Mouse (Mus musculus): ENCODE data around the gene Zc3hc1. TPM values are rescaled to one million over a fixed set of nuclear protein-coding genes. Genes with fewer than 3 reads are reported as not detected.

The Zc3hc1 gene
- polyA plus RNA-seq (2015; fragmentation: Nextera tagmentation; extraction: Ambion mirVana) = 66.7 and 68.4 TPM in 2 replicates

GRCm38 (mm10) chr6:30390714-30391697, at the start of gene Zc3hc1:
Zc3hc1 (minus strand) TSS chr6:30391028.
- peak; percentile 89 for ATAC-seq
- Histone ChIP-seq H3K9ac (replicated peaks) (peak within 1 kb of the TSS; percentile 80), H3K36me3 (peaks cover 11% of the 10 kb centered on the region), H3K4me1 (replicated peaks) (peaks cover 7% of the 10 kb centered on the region), H3K4me3 (replicated peaks) (peak within 1 kb of the TSS; percentile 82), H3K9me3 (no peaks in the 10 kb centered on the region), H3K27ac (peak within 1 kb of the TSS; percentile 60; the same call in 1 of the 2 replicates), H3K27me3 (no peaks in the 10 kb centered on the region), H3K4me2 (replicated peaks) (peak within 1 kb of the TSS; percentile 58)
- WGBS = 17% methylated on average over 33 of the region's 33 CpGs

- Histone ChIP-seq H3K4me1 (replicated peaks) (no peaks in the 10 kb centered on the region), H3K4me3 (replicated peaks) (no peak overlapping the region), H3K36me3 (peaks cover 41% of the 10 kb centered on the region), H3K9ac (replicated peaks) (no peak overlapping the region), H3K27ac (no peak overlapping the region), H3K27me3 (no peaks in the 10 kb centered on the region), H3K4me2 (replicated peaks) (no peak overlapping the region), H3K9me3 (no peaks in the 10 kb centered on the region)
- WGBS = 94% methylated on average over 10 of the region's 10 CpGs
- no peak for ATAC-seq
Observed at GRCm38 (mm10) chr6:30439576-30439975, 48.7 kb upstream of the Zc3hc1 start.

GRCm38 (mm10) chr6:30437054-30437453, 46.2 kb upstream of the Zc3hc1 start:
- H3K36me3 ChIP-seq = peaks cover 17% of the 10 kb centered on the region
- H3K27me3 ChIP-seq = no peaks in the 10 kb centered on the region
- no peak overlapping the region for H3K27ac ChIP-seq
- no peak overlapping the region for H3K4me3 ChIP-seq (replicated peaks)
- 87% methylated on average over 3 of the region's 3 CpGs for WGBS
- no peaks in the 10 kb centered on the region for H3K4me1 ChIP-seq (replicated peaks)
- ATAC-seq = no peak
- H3K4me2 ChIP-seq (replicated peaks) = no peak overlapping the region
- H3K9me3 ChIP-seq = no peaks in the 10 kb centered on the region
- H3K9ac ChIP-seq (replicated peaks) = no peak overlapping the region

GRCm38 (mm10) chr6:30436476-30436875, 45.6 kb upstream of the Zc3hc1 start:
- Histone ChIP-seq H3K9me3 (no peaks in the 10 kb centered on the region), H3K27me3 (no peaks in the 10 kb centered on the region), H3K36me3 (peaks cover 11% of the 10 kb centered on the region), H3K4me1 (replicated peaks) (no peaks in the 10 kb centered on the region), H3K9ac (replicated peaks) (no peak overlapping the region), H3K4me2 (replicated peaks) (no peak overlapping the region), H3K4me3 (replicated peaks) (no peak overlapping the region), H3K27ac (no peak overlapping the region)
- no peak for ATAC-seq
- WGBS = 97% methylated on average over 3 of the region's 3 CpGs

GRCm38 (mm10) chr6:30432461-30433192, 41.8 kb upstream of the Zc3hc1 start:
- Histone ChIP-seq H3K27ac (no peak overlapping the region), H3K4me1 (replicated peaks) (no peaks in the 10 kb centered on the region), H3K9me3 (no peaks in the 10 kb centered on the region), H3K4me2 (replicated peaks) (no peak overlapping the region), H3K36me3 (no peaks in the 10 kb centered on the region; the same call in none of the 2 replicates), H3K27me3 (no peaks in the 10 kb centered on the region), H3K9ac (replicated peaks) (no peak overlapping the region), H3K4me3 (replicated peaks) (no peak overlapping the region)
- ATAC-seq = no peak
- WGBS = 85% methylated on average over 3 of the region's 3 CpGs

DNA sequence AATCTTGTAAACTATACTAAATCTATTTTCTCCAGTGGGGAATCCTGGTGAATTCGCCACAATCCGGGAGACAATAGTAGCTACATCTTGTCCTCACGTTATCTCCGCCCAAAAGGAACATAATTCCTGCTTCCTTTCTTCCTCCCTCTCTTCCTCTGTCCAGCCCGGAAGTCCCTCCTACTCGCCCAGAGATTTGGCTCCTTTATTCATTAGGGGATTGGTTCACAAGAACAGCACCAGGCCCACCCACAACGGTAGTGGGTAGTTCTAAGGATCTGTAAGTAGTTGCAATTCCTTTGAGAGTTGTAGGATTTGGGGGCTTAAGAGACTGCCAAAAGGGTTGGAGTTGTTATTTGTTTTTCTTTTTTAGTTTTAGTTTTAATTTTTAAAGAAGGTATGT, 26.0 kb upstream of the Zc3hc1 start:
- H3K27me3 ChIP-seq = no peaks in the 10 kb centered on the region
- no peak overlapping the region for H3K4me2 ChIP-seq (replicated peaks)
- no peak overlapping the region for H3K4me3 ChIP-seq (replicated peaks)
- no peaks in the 10 kb centered on the region for H3K4me1 ChIP-seq (replicated peaks)
- H3K36me3 ChIP-seq = peaks cover 18% of the 10 kb centered on the region
- no peak overlapping the region for H3K27ac ChIP-seq
- H3K9ac ChIP-seq (replicated peaks) = no peak overlapping the region
- no peak for ATAC-seq
- 87% methylated on average over 7 of the region's 7 CpGs for WGBS
- H3K9me3 ChIP-seq = no peaks in the 10 kb centered on the region

- H3K27me3 ChIP-seq = no peaks in the 10 kb centered on the region
- no peak overlapping the region for H3K4me3 ChIP-seq (replicated peaks)
- H3K9ac ChIP-seq (replicated peaks) = no peak overlapping the region
- no peaks in the 10 kb centered on the region for H3K9me3 ChIP-seq
- no peak overlapping the region for H3K4me2 ChIP-seq (replicated peaks)
- no peak overlapping the region for H3K27ac ChIP-seq
- peaks cover 12% of the 10 kb centered on the region for H3K36me3 ChIP-seq
- no peaks in the 10 kb centered on the region for H3K4me1 ChIP-seq (replicated peaks)
- WGBS = 95% methylated on average over 2 of the region's 2 CpGs
- ATAC-seq = no peak
Observed at GRCm38 (mm10) chr6:30416126-30416525, 25.3 kb upstream of the Zc3hc1 start.

- 91% methylated on average over 4 of the region's 4 CpGs for WGBS
- no peaks in the 10 kb centered on the region for H3K27me3 ChIP-seq
- no peaks in the 10 kb centered on the region for H3K9me3 ChIP-seq
- H3K4me3 ChIP-seq (replicated peaks) = no peak overlapping the region
- no peak overlapping the region for H3K4me2 ChIP-seq (replicated peaks)
- no peak overlapping the region for H3K27ac ChIP-seq
- no peaks in the 10 kb centered on the region for H3K4me1 ChIP-seq (replicated peaks)
- H3K36me3 ChIP-seq = no peaks in the 10 kb centered on the region; the same call in 1 of the 2 replicates
- no peak overlapping the region for H3K9ac ChIP-seq (replicated peaks)
- no peak for ATAC-seq
Observed at GRCm38 (mm10) chr6:30411311-30411710, 20.5 kb upstream of the Zc3hc1 start.

DNA sequence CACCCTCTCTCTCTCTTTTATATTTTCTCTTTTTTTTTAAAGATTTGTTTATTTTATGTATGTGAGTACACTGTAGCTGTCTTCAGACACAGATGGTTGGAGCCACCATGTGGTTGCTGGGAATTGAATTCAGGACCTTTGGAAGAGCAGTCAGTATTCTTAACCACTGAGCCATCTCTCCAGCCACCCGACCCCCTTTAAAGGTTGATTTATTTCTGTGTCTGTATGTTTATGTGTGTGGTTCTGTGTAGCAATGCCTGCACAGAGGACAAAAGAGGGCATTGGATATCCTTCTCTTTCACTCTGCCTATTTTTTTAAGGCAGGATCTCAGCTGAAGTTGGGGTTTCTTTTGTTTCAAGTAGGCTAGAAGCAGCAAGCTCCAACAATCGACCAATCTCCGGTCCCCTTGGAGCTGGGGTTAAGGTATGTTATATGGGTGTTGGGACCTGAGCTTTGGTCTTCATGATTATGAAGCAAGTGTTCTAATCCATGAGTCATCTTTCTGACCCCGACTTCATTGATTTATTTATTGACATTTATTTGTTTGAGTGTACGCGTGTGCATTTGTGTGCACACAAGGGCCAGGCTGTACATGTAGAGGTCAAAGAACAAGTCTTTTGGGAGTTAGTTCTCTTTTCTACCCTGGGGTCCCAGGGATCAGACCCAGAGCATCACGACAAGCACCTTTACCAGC, 18.7 kb upstream of the Zc3hc1 start:
- no peak overlapping the region for H3K4me2 ChIP-seq (replicated peaks)
- no peak overlapping the region for H3K27ac ChIP-seq
- H3K9me3 ChIP-seq = no peaks in the 10 kb centered on the region
- H3K36me3 ChIP-seq = no peaks in the 10 kb centered on the region
- peaks cover 4% of the 10 kb centered on the region; the same call in 1 of the 2 replicates for H3K4me1 ChIP-seq (replicated peaks)
- no peaks in the 10 kb centered on the region for H3K27me3 ChIP-seq
- WGBS = 91% methylated on average over 7 of the region's 7 CpGs
- no peak overlapping the region for H3K4me3 ChIP-seq (replicated peaks)
- no peak overlapping the region for H3K9ac ChIP-seq (replicated peaks)
- no peak for ATAC-seq

- Histone ChIP-seq H3K4me1 (replicated peaks) (peaks cover 12% of the 10 kb centered on the region), H3K9ac (replicated peaks) (no peak overlapping the region), H3K9me3 (no peaks in the 10 kb centered on the region), H3K27me3 (no peaks in the 10 kb centered on the region), H3K4me2 (replicated peaks) (no peak overlapping the region), H3K36me3 (no peaks in the 10 kb centered on the region), H3K4me3 (replicated peaks) (no peak overlapping the region), H3K27ac (no peak overlapping the region)
- ATAC-seq = no peak
- 87% methylated on average over 4 of the region's 4 CpGs for whole genome bisulfite sequencing
Observed at GRCm38 (mm10) chr6:30408276-30408675, 17.4 kb upstream of the Zc3hc1 start.

DNA sequence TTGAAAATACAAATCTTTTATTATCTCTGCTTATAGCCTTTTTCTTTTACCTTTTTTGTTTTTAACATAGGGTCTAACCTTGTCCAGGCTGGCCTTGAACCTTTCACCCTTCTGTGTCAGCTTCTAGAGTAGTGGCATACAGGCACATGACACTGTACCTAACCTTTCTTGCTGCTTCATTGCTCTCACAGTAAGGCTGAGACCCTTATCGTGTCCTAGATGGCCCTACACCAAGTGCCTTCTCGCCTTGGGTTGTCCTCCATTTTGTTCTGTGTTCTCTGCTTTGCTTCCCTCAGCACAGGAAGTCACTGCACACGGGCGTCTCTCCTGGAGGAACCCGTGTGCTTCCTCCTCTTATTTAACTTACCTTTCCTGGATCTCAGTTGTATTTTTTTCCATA, 13.8 kb upstream of the Zc3hc1 start:
- WGBS = 92% methylated on average over 5 of the region's 5 CpGs
- H3K4me2 ChIP-seq (replicated peaks) = peak overlapping the region; percentile 37
- 0 out of 2 replicates have a peak overlapping the region, but pooled peaks have one; percentile 0 for H3K27ac ChIP-seq
- no peaks in the 10 kb centered on the region for H3K27me3 ChIP-seq
- no peaks in the 10 kb centered on the region for H3K9me3 ChIP-seq
- no peaks in the 10 kb centered on the region for H3K36me3 ChIP-seq
- H3K4me3 ChIP-seq (replicated peaks) = no peak overlapping the region
- ATAC-seq = no peak
- H3K9ac ChIP-seq (replicated peaks) = no peak overlapping the region
- H3K4me1 ChIP-seq (replicated peaks) = peaks cover 17% of the 10 kb centered on the region

Measured in midbrain, embryonic 13.5 days (tissue).